Mouse (Mus musculus): ENCODE data around the gene Serpina3a.

DNA sequence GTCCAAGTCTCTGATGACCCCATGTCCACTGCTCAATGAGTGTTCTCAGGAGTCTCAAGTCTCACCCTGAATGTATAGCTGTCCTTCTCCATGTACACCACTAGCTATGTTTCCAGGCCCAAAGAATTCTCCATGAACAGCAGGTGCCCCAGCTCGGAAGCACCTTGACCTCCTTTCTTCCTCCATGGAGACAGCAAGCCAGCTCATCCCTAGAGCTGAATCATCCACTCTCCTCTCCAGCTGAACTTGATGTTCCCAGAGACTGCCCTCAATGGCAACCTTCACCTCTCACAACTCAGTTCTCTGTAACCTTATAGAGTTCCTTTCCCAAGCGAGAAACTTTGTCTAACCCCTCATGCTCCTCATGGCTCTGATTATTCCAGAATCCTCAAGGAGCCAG lies 33.0 kb downstream of the Serpina3a start:
- TF ChIP-seq CTCF (IDR thresholded peaks at IDR 0.05; ENCODE audit: low read depth, low read length) (no peak), GATA1 (IDR thresholded peaks at IDR 0.05; ENCODE audit: borderline replicate concordance, low read length) (no peak), TAL1 (conservative IDR thresholded peaks at IDR 0.05; ENCODE audit: low read depth, low read length) (no peak), POLR2AphosphoS5 (IDR thresholded peaks at IDR 0.05; ENCODE audit: insufficient replicate concordance, low read depth, low read length) (no peak)
